Mouse (Mus musculus) CH12.LX (cell line): Measurements from ENCODE around the gene Cmas. TPM values are rescaled to one million over a fixed set of nuclear protein-coding genes. Genes with fewer than 3 reads are reported as not detected.

Experiments
- DNase-seq: peaks from one replicate; pipeline ENCODE4 v3.0.0-alpha.2; 2013; ENCODE audit errors: extremely low read depth
- H3K27ac ChIP-seq: 2 replicates; pipeline ENCODE4 v1.5.1; 2012; ENCODE audit warnings: low read depth, mild to moderate bottlenecking, control low read depth, moderate library complexity; ENCODE audit not compliant: insufficient read depth
- H3K27me3 ChIP-seq: replicated peaks from 2 replicates; pipeline ENCODE3; 2012; ENCODE audit warnings: inconsistent platforms
- H3K36me3 ChIP-seq, 2 experiments: replicated peaks in 1 of 2; 2 replicates each; pipeline versions ENCODE3 to v1.6.1; 2012; ENCODE audit warnings: inconsistent platforms in 1 of 2, low read length in 1 of 2, mild to moderate bottlenecking in 1 of 2, mixed read lengths in 1 of 2, moderate library complexity in 1 of 2; ENCODE audit not compliant: control insufficient read depth in 1 of 2, insufficient read depth in 1 of 2
- H3K4me1 ChIP-seq, 2 experiments: 2 replicates each; pipeline ENCODE4 v1.6.1; 2012; ENCODE audit warnings: inconsistent platforms in 1 of 2, moderate library complexity in 1 of 2; ENCODE audit not compliant: insufficient read depth in 2 of 2, control insufficient read depth in 1 of 2
- H3K4me2 ChIP-seq: 2 replicates; pipeline ENCODE4 v1.6.1; 2012; ENCODE audit warnings: low read depth, mild to moderate bottlenecking, control low read depth; ENCODE audit not compliant: poor library complexity, insufficient read depth, severe bottlenecking
- H3K4me3 ChIP-seq, 3 experiments: fragments of 150-350 bp in 1 of 3; sonication (generic) in 1 of 3; replicated peaks in 1 of 3; 2 replicates each; pipeline versions ENCODE3 to v1.5.1; 2011 to 2012; ENCODE audit warnings: low read depth in 2 of 3, low read length in 2 of 3, mild to moderate bottlenecking in 2 of 3, moderate library complexity in 2 of 3, control low read depth in 1 of 3, improper control_type of control experiment in 1 of 3, inconsistent platforms in 1 of 3, mixed read lengths in 1 of 3; ENCODE audit not compliant: poor library complexity in 1 of 3
- H3K79me2 ChIP-seq: replicated peaks from 2 replicates; pipeline ENCODE4 v1.6.1; 2012; ENCODE audit warnings: mild to moderate bottlenecking, moderate library complexity; ENCODE audit not compliant: control insufficient read depth, poor library complexity, insufficient read depth, severe bottlenecking; ENCODE audit errors: extremely low read depth
- H3K9ac ChIP-seq: 2 replicates; pipeline ENCODE4 v1.6.1; 2012; ENCODE audit warnings: low read depth, mild to moderate bottlenecking, control low read depth, moderate library complexity; ENCODE audit not compliant: insufficient read depth
- H3K9me3 ChIP-seq: replicated peaks from 2 replicates; pipeline ENCODE3; 2012; ENCODE audit warnings: low read length, inconsistent platforms, mixed read lengths
- CHD1 ChIP-seq: IDR thresholded peaks from 2 replicates; pipeline ENCODE4 v1.6.1; 2012; ENCODE audit warnings: low read depth, low read length, improper control_type of control experiment, inconsistent platforms
- CTCF ChIP-seq, 2 experiments: IDR thresholded peaks in 1 of 2; conservative IDR thresholded peaks in 1 of 2; 2 replicates each; pipeline ENCODE4 v1.5.1; 2011 to 2012; ENCODE audit warnings: low read depth in 2 of 2, low read length in 2 of 2, improper control_type of control experiment in 1 of 2, inconsistent platforms in 1 of 2, mild to moderate bottlenecking in 1 of 2, moderate library complexity in 1 of 2
- E2F4 ChIP-seq: IDR thresholded peaks from 2 replicates; pipeline ENCODE4 v1.6.1; 2011; ENCODE audit warnings: low read depth, low read length, improper control_type of control experiment; ENCODE audit not compliant: insufficient replicate concordance
- GABPA ChIP-seq: IDR thresholded peaks from 2 replicates; pipeline ENCODE4 v1.6.1; 2012; ENCODE audit warnings: low read depth, low read length, improper control_type of control experiment, inconsistent platforms; ENCODE audit not compliant: insufficient replicate concordance
- HCFC1 ChIP-seq: IDR thresholded peaks from 2 replicates; pipeline ENCODE4 v1.6.1; 2012; ENCODE audit warnings: low read depth, mild to moderate bottlenecking, inconsistent platforms, low read length, improper control_type of control experiment
- JUND ChIP-seq: conservative IDR thresholded peaks from 2 replicates; pipeline ENCODE4 v1.6.1; 2011; ENCODE audit warnings: low read depth, low read length, improper control_type of control experiment
- MAFK ChIP-seq: IDR thresholded peaks from 2 replicates; pipeline ENCODE4 v1.6.1; 2011; ENCODE audit warnings: low read length, improper control_type of control experiment; ENCODE audit not compliant: insufficient replicate concordance
- MAX ChIP-seq: IDR thresholded peaks from 2 replicates; pipeline ENCODE4 v1.6.1; 2011; ENCODE audit warnings: low read length, improper control_type of control experiment
- MEF2A ChIP-seq: IDR thresholded peaks from 2 replicates; pipeline ENCODE4 v1.6.1; 2014; ENCODE audit warnings: low read depth, mild to moderate bottlenecking, inconsistent platforms, low read length, improper control_type of control experiment, borderline replicate concordance
- MXI1 ChIP-seq: IDR thresholded peaks from 2 replicates; pipeline ENCODE4 v1.6.1; 2011; ENCODE audit warnings: mild to moderate bottlenecking, low read depth, low read length, improper control_type of control experiment
- MYC ChIP-seq: IDR thresholded peaks from 2 replicates; pipeline ENCODE4 v1.6.1; 2011; ENCODE audit warnings: low read depth, mild to moderate bottlenecking, improper control_type of control experiment, low read length
- NELFE ChIP-seq: IDR thresholded peaks from 2 replicates; pipeline ENCODE4 v1.6.1; 2011; ENCODE audit warnings: low read depth, low read length, improper control_type of control experiment
- NRF1 ChIP-seq: IDR thresholded peaks from 2 replicates; pipeline ENCODE4 v1.6.1; 2014; ENCODE audit warnings: low read depth, mild to moderate bottlenecking, inconsistent platforms, low read length, improper control_type of control experiment, moderate library complexity
- PAX5 ChIP-seq: IDR thresholded peaks from 2 replicates; pipeline ENCODE4 v1.6.1; 2012; ENCODE audit warnings: low read length, inconsistent platforms, mixed read lengths
- POLR2A ChIP-seq: IDR thresholded peaks from 2 replicates; pipeline ENCODE4 v1.6.1; 2011; ENCODE audit warnings: low read depth, mild to moderate bottlenecking, improper control_type of control experiment, low read length
- RCOR1 ChIP-seq: conservative IDR thresholded peaks from 2 replicates; pipeline ENCODE4 v1.6.1; 2012; ENCODE audit warnings: low read depth, mild to moderate bottlenecking, inconsistent platforms, low read length, improper control_type of control experiment
- SIN3A ChIP-seq: IDR thresholded peaks from 2 replicates; pipeline ENCODE4 v1.6.1; 2012; ENCODE audit warnings: low read length, improper control_type of control experiment, inconsistent platforms
- UBTF ChIP-seq: IDR thresholded peaks from 2 replicates; pipeline ENCODE4 v1.6.1; 2012; ENCODE audit warnings: low read depth, mild to moderate bottlenecking, inconsistent platforms, low read length, improper control_type of control experiment, moderate library complexity
- USF2 ChIP-seq: conservative IDR thresholded peaks from 2 replicates; pipeline ENCODE4 v1.6.1; 2011; ENCODE audit warnings: low read depth, low read length, improper control_type of control experiment
- ZKSCAN1 ChIP-seq: IDR thresholded peaks from 2 replicates; pipeline ENCODE4 v1.6.1; 2012; ENCODE audit warnings: low read depth, inconsistent platforms, low read length, improper control_type of control experiment, borderline replicate concordance
- dilution Hi-C: fragments of 300-500 bp; cut with MboI; formaldehyde crosslinking; loops from 2 replicates; pipeline ENCODE4 v1.14.3; 2020; ENCODE audit warnings: low sequenced_read_pairs; ENCODE audit not compliant: extremely low pct_unique_long_range_greater_than_20kb, extremely low pct_ligation_motif_present
- in situ Hi-C: fragments of 300-500 bp; cut with MboI; formaldehyde crosslinking; loops from 3 replicates; pipeline ENCODE4 v1.14.3; 2019; ENCODE audit warnings: low sequenced_read_pairs, low pct_ligation_motif_present, low pct_unique_long_range_greater_than_20kb, mixed read lengths
- polyA plus RNA-seq: library from polyadenylated mRNA; unstranded; fragments of >175 nt; gene quantifications from 2 replicates; pipeline ENCODE4 v1.2.1, GENCODE M21; 2012; ENCODE audit warnings: low read depth; ENCODE audit not compliant: insufficient read length
- total RNA-seq, 2 experiments: library from RNA; depleted of rRNA; stranded (reverse); fragments of 300-350 nt in 1 of 2; fragments of >200 nt in 1 of 2; gene quantifications; 2 replicates each; pipeline ENCODE4 v1.2.3; 2012 to 2014

Cmas gene
- total and polyA plus RNA-seq, 3 experiments = 39.5 to 63.9 (median 62.4) TPM

DNA sequence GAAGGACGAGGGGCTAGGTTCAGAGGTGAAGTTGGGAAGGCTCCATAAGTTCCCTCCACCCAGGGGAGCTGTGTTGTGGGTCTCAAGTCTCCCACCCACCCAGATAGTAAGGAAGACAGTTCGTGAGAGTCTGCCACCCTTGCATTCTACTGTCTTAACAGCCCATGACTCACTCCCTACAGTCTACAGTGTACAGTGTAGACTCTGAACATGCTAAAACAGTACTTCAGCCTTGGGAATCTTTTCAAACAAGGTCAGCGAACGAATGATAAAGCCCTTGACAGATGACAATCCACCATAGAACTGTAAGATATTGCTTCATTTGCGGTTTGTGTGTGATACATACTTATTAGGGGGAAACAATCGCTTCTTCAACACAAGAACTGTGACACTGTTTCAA, 45.8 kb upstream of the Cmas start:
- Histone ChIP-seq H3K4me3 (no peak overlapping the region), H3K4me1 (no peaks in the 10 kb centered on the region; a peak in 1 of 4 replicates), H3K27ac (no peak overlapping the region), H3K36me3 (no peaks in the 10 kb centered on the region), H3K4me2 (no peak overlapping the region), H3K9me3 (no peaks in the 10 kb centered on the region), H3K9ac (no peak overlapping the region), H3K27me3 (no peaks in the 10 kb centered on the region), H3K79me2 (no peaks in the 10 kb centered on the region)
- dilution Hi-C loops (no loop called here), in situ Hi-C loops (no loop called here)
- no peak for DNase-seq
- no peak for TF ChIP-seq MEF2A
- no peak for TF ChIP-seq GABPA
- TF ChIP-seq NRF1 = no peak
- no peak for TF ChIP-seq POLR2A
- TF ChIP-seq NELFE = no peak
- TF ChIP-seq USF2 = no peak
- TF ChIP-seq CHD1 = no peak
- TF ChIP-seq HCFC1 = no peak
- TF ChIP-seq JUND = no peak
- TF ChIP-seq CTCF (conservative IDR thresholded peaks at IDR 0.05 in 1 of 2, IDR thresholded peaks at IDR 0.05 in 1 of 2; ENCODE audit: low read depth in 2 of 2, low read length in 2 of 2) = no peak
- no peak for TF ChIP-seq ZKSCAN1
- TF ChIP-seq SIN3A = no peak
- TF ChIP-seq RCOR1 = no peak

DNA sequence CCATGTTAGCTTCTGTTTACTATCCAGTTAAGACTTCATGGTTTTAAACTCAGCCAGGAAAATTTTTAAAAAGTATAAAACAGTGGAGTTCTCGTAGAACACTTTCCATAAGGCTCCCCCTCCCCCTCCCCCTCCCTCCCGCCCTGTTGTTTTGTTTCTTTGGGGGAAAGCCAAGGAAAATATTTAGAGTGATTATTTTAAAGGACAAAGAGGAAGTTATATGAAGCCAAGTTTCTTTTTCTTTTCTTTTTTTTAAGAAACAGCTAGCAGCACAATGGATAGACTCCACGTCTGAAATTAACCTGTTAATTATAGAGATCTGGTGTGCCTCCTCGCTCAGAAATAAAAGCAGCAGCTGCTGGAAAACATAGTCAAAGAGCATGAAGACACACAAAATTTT, 45.4 kb upstream of the Cmas start:
- Histone ChIP-seq H3K27me3 (no peaks in the 10 kb centered on the region), H3K9ac (no peak overlapping the region), H3K9me3 (no peaks in the 10 kb centered on the region), H3K27ac (no peak overlapping the region), H3K79me2 (no peaks in the 10 kb centered on the region), H3K36me3 (no peaks in the 10 kb centered on the region), H3K4me1 (no peaks in the 10 kb centered on the region; a peak in 1 of 4 replicates), H3K4me3 (no peak overlapping the region), H3K4me2 (no peak overlapping the region)
- in situ Hi-C loops = no loop called here
- TF ChIP-seq HCFC1 (no peak), JUND (no peak), MAFK (no peak), E2F4 (no peak), MXI1 (no peak), UBTF (no peak), MYC (no peak), PAX5 (no peak), MAX (no peak), CHD1 (no peak), CTCF (conservative IDR thresholded peaks at IDR 0.05 in 1 of 2, IDR thresholded peaks at IDR 0.05 in 1 of 2; ENCODE audit: low read depth in 2 of 2, low read length in 2 of 2) (no peak)
- dilution Hi-C loops = no loop called here
- no peak for DNase-seq
